Comparison of ENCODE assay signal across 9 mouse cellular contexts in the genomic region with DNA sequence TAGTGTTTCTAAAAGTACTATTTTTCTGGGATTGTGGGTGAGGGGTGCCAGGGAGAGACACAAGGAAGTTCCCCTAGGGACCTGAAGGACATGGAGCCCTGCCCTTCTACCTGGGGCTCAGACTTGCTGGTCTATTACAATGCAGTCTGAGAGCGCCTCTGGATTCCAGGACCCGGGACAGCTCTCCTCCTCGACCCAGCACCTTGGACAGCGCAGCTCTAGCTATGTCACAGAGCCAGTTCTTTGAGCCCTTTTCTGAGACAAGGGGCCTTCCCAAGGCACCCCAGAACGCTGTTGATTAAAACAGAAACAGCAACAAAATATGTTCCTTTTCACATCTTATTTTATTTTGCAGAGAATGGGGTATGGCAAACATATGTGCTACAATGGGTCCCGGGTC. TPM values are rescaled to one million over a fixed set of nuclear protein-coding genes. Genes with fewer than 3 reads are reported as not detected.
DNase-seq lines count a peak whose midpoint lies in the region; ATAC-seq and TF ChIP-seq lines count a peak whose summit lies in the region.
"Had no signal": no experiment of that assay in that cellular context is flagged by ENCODE, and none has a peak within 500 bp of the region (broad histone marks: within the 10 kb centered on the region; RNA-seq: fewer than 3 reads in every experiment).

No protein-coding gene starts in this region.

- TF ChIP-seq EP300 in heart, postnatal 0 days (IDR thresholded peaks at IDR 0.05; ENCODE audit: low read depth) = no peak

- peaks cover 10% of the 10 kb centered on the region for H3K4me1 ChIP-seq in midbrain, embryonic 11.5 days (ENCODE audit: control insufficient read depth, insufficient read depth, low read length)
- H3K4me1 ChIP-seq in midbrain, embryonic 16.5 days (ENCODE audit: control insufficient read depth, insufficient read depth, low read length) = peaks cover 9% of the 10 kb centered on the region
- H3K4me1 ChIP-seq in heart, postnatal 0 days (ENCODE audit: control insufficient read depth, insufficient read depth) = no peaks in the 10 kb centered on the region

- WGBS in midbrain, embryonic 11.5 days = 7% methylated on average over 6 of the region's 6 CpGs
- 8% methylated on average over 6 of the region's 6 CpGs for WGBS in midbrain, embryonic 16.5 days
- 4% methylated on average over 6 of the region's 6 CpGs for WGBS in heart, postnatal 0 days

- H3K9ac ChIP-seq in midbrain, embryonic 11.5 days (ENCODE audit: low read length) = no peak overlapping the region
- H3K9ac ChIP-seq in midbrain, embryonic 16.5 days (ENCODE audit: low read depth, low read length) = no peak overlapping the region
- no peak overlapping the region for H3K9ac ChIP-seq in heart, postnatal 0 days (replicated peaks; ENCODE audit: low read depth, low read length)

- peak; percentile 95 for DNase-seq in midbrain, embryonic 11.5 days (ENCODE audit: low spot score, missing footprints)
- peak; percentile 67 to 74 for DNase-seq in adrenal gland, adult 18-20 months (ENCODE audit: low spot score in 2 of 2)
- DNase-seq in heart, postnatal 0 days (ENCODE audit: low spot score) = peak; percentile 36
- DNase-seq in lung, adult 18-20 months = peak; percentile 34 to 41
- peak; percentile 65 for DNase-seq in thymus, postnatal 0 days (ENCODE audit: low spot score)
- no peak for DNase-seq in right cerebral cortex, postnatal 10 days (ENCODE audit: low spot score in 2 of 2)
- no peak for DNase-seq in left cerebral cortex, adult 18-20 months (ENCODE audit: low spot score in 2 of 2)

- H3K27ac ChIP-seq in midbrain, embryonic 11.5 days (ENCODE audit: low read depth, low read length) = no peak overlapping the region
- H3K27ac ChIP-seq in midbrain, embryonic 16.5 days (ENCODE audit: low read length) = no peak overlapping the region
- H3K27ac ChIP-seq in heart, postnatal 0 days (ENCODE audit: low read depth) = no peak overlapping the region

- no peak for TF ChIP-seq CTCF in heart, postnatal 0 days (IDR thresholded peaks at IDR 0.05; ENCODE audit: low read depth)

- H3K36me3 ChIP-seq in midbrain, embryonic 11.5 days (ENCODE audit: control insufficient read depth, insufficient read depth, low read length) = no peaks in the 10 kb centered on the region
- H3K36me3 ChIP-seq in midbrain, embryonic 16.5 days (ENCODE audit: control insufficient read depth, insufficient read depth, low read length) = no peaks in the 10 kb centered on the region
- H3K36me3 ChIP-seq in heart, postnatal 0 days (replicated peaks; ENCODE audit: control insufficient read depth, insufficient read depth, low read length) = no peaks in the 10 kb centered on the region

- H3K9me3 ChIP-seq in midbrain, embryonic 11.5 days (ENCODE audit: control insufficient read depth, low read length) = no peaks in the 10 kb centered on the region
- H3K9me3 ChIP-seq in midbrain, embryonic 16.5 days (replicated peaks; ENCODE audit: control insufficient read depth, low read length, poor library complexity, severe bottlenecking) = no peaks in the 10 kb centered on the region
- H3K9me3 ChIP-seq in heart, postnatal 0 days (replicated peaks; ENCODE audit: control insufficient read depth, low read length) = no peaks in the 10 kb centered on the region

- peaks cover 31% of the 10 kb centered on the region for H3K27me3 ChIP-seq in midbrain, embryonic 11.5 days (ENCODE audit: control insufficient read depth, insufficient read depth, low read length)
- H3K27me3 ChIP-seq in midbrain, embryonic 16.5 days (ENCODE audit: control insufficient read depth, insufficient read depth, low read depth, low read length) = peaks cover 17% of the 10 kb centered on the region
- peaks cover 40% of the 10 kb centered on the region for H3K27me3 ChIP-seq in heart, postnatal 0 days (ENCODE audit: control insufficient read depth, insufficient read depth, low read length)

- no peak for ATAC-seq in midbrain, embryonic 11.5 days (ENCODE audit: low FRiP score)
- ATAC-seq in midbrain, embryonic 16.5 days = no peak
- peak; percentile 58; the same call in 1 of the 2 replicates for ATAC-seq in heart, postnatal 0 days (ENCODE audit: insufficient read depth, low read depth)

- H3K4me2 ChIP-seq in midbrain, embryonic 11.5 days = no peak overlapping the region
- H3K4me2 ChIP-seq in midbrain, embryonic 16.5 days (ENCODE audit: low read length) = no peak overlapping the region
- H3K4me2 ChIP-seq in heart, postnatal 0 days (ENCODE audit: low read depth, low read length) = no peak overlapping the region

- H3K4me3 ChIP-seq in midbrain, embryonic 11.5 days (ENCODE audit: low read depth, low read length) = no peak overlapping the region
- H3K4me3 ChIP-seq in midbrain, embryonic 16.5 days (ENCODE audit: low read depth, low read length) = no peak overlapping the region
- H3K4me3 ChIP-seq in heart, postnatal 0 days (ENCODE audit: low read depth, low read length) = no peak overlapping the region

RNA-seq across cellular contexts. Expression of a gene that starts 25.9 kb away (rescaled TPM):
- polyA plus RNA-seq in midbrain, embryonic 11.5 days (2014; fragmentation: Nextera tagmentation; extraction: Ambion mirVana) = 14.3 and 15.3 TPM in 2 replicates
- 22.9 and 26.3 TPM in 2 replicates for polyA plus RNA-seq in midbrain, embryonic 16.5 days (2015; fragmentation: Nextera tagmentation; extraction: Ambion mirVana)
- 100 to 1,000 TPM in 1 of 2 experiments, 10 to 100 TPM in 1; 75.0 to 120 TPM for total RNA-seq in adrenal gland, adult 18-20 months (2021)
- 40.9 and 50.6 TPM in 2 replicates for total RNA-seq in heart, postnatal 0 days (2014; rRNA removed; ENCODE audit: low replicate concordance)
- 25.9 and 27.6 TPM in 2 replicates for polyA plus RNA-seq in heart, postnatal 0 days (2015; fragmentation: Nextera tagmentation; extraction: Ambion mirVana)
- polyA plus RNA-seq in thymus, postnatal 0 days (2015; fragmentation: Nextera tagmentation; extraction: Ambion mirVana) = 98.7 and 110 TPM in 2 replicates
- total RNA-seq in left cerebral cortex, adult 18-20 months (2021) = 10 to 100 TPM; 50.6 to 53.6 TPM

RNA-seq across cellular contexts. Expression of a gene that starts 31.7 kb away (rescaled TPM):
- polyA plus RNA-seq in midbrain, embryonic 11.5 days (2014; fragmentation: Nextera tagmentation; extraction: Ambion mirVana) = 17.7 and 18.9 TPM in 2 replicates
- 13.9 and 20.8 TPM in 2 replicates for polyA plus RNA-seq in midbrain, embryonic 16.5 days (2015; fragmentation: Nextera tagmentation; extraction: Ambion mirVana)
- total RNA-seq in adrenal gland, adult 18-20 months (2021) = 10 to 100 TPM; 53.3 to 99.1 TPM
- total RNA-seq in heart, postnatal 0 days (2014; rRNA removed; ENCODE audit: low replicate concordance) = 31.1 and 49.2 TPM in 2 replicates
- 19.3 and 22.4 TPM in 2 replicates for polyA plus RNA-seq in heart, postnatal 0 days (2015; fragmentation: Nextera tagmentation; extraction: Ambion mirVana)
- 75.3 and 77.9 TPM in 2 replicates for polyA plus RNA-seq in thymus, postnatal 0 days (2015; fragmentation: Nextera tagmentation; extraction: Ambion mirVana)
- total RNA-seq in left cerebral cortex, adult 18-20 months (2021) = 10 to 100 TPM; 37.8 to 44.8 TPM

RNA-seq across cellular contexts. Expression of a gene that starts 32.1 kb away (rescaled TPM):
- polyA plus RNA-seq in midbrain, embryonic 11.5 days (2014; fragmentation: Nextera tagmentation; extraction: Ambion mirVana) = 4.1 and 5.0 TPM in 2 replicates
- 18.4 and 20.7 TPM in 2 replicates for polyA plus RNA-seq in midbrain, embryonic 16.5 days (2015; fragmentation: Nextera tagmentation; extraction: Ambion mirVana)
- under 1 TPM; 0.10 to 0.22 TPM for total RNA-seq in adrenal gland, adult 18-20 months (2021)
- total RNA-seq in heart, postnatal 0 days (2014; rRNA removed; ENCODE audit: low replicate concordance) = 0.08 and 0.19 TPM in 2 replicates
- polyA plus RNA-seq in heart, postnatal 0 days (2015; fragmentation: Nextera tagmentation; extraction: Ambion mirVana) = not detected in 2 replicates
- polyA plus RNA-seq in thymus, postnatal 0 days (2015; fragmentation: Nextera tagmentation; extraction: Ambion mirVana) = 0.08 TPM in 2 replicates
- total RNA-seq in left cerebral cortex, adult 18-20 months (2021) = 1 to 10 TPM; 3.1 to 4.2 TPM
- polyA plus RNA-seq: lung, embryonic 16.5 days had no signal

RNA-seq across cellular contexts. Expression of a gene that starts 38.5 kb away (rescaled TPM):
- 31.5 and 34.7 TPM in 2 replicates for polyA plus RNA-seq in midbrain, embryonic 11.5 days (2014; fragmentation: Nextera tagmentation; extraction: Ambion mirVana)
- polyA plus RNA-seq in midbrain, embryonic 16.5 days (2015; fragmentation: Nextera tagmentation; extraction: Ambion mirVana) = 29.3 and 40.8 TPM in 2 replicates
- 100 to 1,000 TPM in 1 of 2 experiments, 10 to 100 TPM in 1; 69.3 to 122 TPM for total RNA-seq in adrenal gland, adult 18-20 months (2021)
- total RNA-seq in heart, postnatal 0 days (2014; rRNA removed; ENCODE audit: low replicate concordance) = 38.7 and 64.1 TPM in 2 replicates
- 37.2 and 39.8 TPM in 2 replicates for polyA plus RNA-seq in heart, postnatal 0 days (2015; fragmentation: Nextera tagmentation; extraction: Ambion mirVana)
- polyA plus RNA-seq in thymus, postnatal 0 days (2015; fragmentation: Nextera tagmentation; extraction: Ambion mirVana) = 124 and 132 TPM in 2 replicates
- total RNA-seq in left cerebral cortex, adult 18-20 months (2021) = 10 to 100 TPM; 53.1 to 57.5 TPM

Comparison
In these comparisons a context has a peak if more than half of its experiments do, and no peak if none do; other contexts are left out.
1. DNase-seq: peak in midbrain, embryonic 11.5 days (single experiment), adrenal gland, adult 18-20 months (2 of 2), heart, postnatal 0 days (single experiment), lung, adult 18-20 months (2 of 2) and thymus, postnatal 0 days (single experiment); none in right cerebral cortex, postnatal 10 days (0 of 2) and left cerebral cortex, adult 18-20 months (0 of 2).